Mouse (Mus musculus): ENCODE results near the gene Fibp.

GRCm38 (mm10) chr19:5422895-5423443 lies 37.4 kb upstream of the Fibp start:
- no peak for TF ChIP-seq CTCF (conservative IDR thresholded peaks at IDR 0.05; ENCODE audit: insufficient read depth, insufficient read length, low read depth, low read length)
- TF ChIP-seq POLR2A (IDR thresholded peaks at IDR 0.05; ENCODE audit: low read depth, low read length): no peak
